10 mouse cellular contexts compared by ENCODE assay signal in genomic region chr4:137866206-137866863, GRCm38 (mm10). TPM values are rescaled to one million over a fixed set of nuclear protein-coding genes. Genes with fewer than 3 reads are reported as not detected.
DNase-seq lines count a peak whose midpoint lies in the region; ATAC-seq lines count a peak whose summit lies in the region.
"Had no signal": no experiment of that assay in that cellular context is flagged by ENCODE, and none has a peak within 500 bp of the region (broad histone marks: within the 10 kb centered on the region; RNA-seq: fewer than 3 reads in every experiment).

No protein-coding gene starts in this region.

- WGBS in heart, embryonic 15.5 days, result 47% methylated on average over 19 of the region's 19 CpGs
- WGBS in forebrain, embryonic 15.5 days, result 44% methylated on average over 19 of the region's 19 CpGs
- 27% methylated on average over 19 of the region's 19 CpGs for WGBS in liver, embryonic 11.5 days
- 49% methylated on average over 19 of the region's 19 CpGs for WGBS in neural tube, embryonic 14.5 days

- H3K27ac ChIP-seq in heart, embryonic 15.5 days, result no peak overlapping the region
- no peak overlapping the region for H3K27ac ChIP-seq in forebrain, embryonic 15.5 days (replicated peaks)
- H3K27ac ChIP-seq in liver, embryonic 11.5 days (ENCODE audit: low read depth, low read length), result no peak overlapping the region
- H3K27ac ChIP-seq in neural tube, embryonic 14.5 days (ENCODE audit: low read depth, low read length), result peak overlapping the region; percentile 17; the same call in 1 of the 2 replicates

- H3K9ac ChIP-seq in heart, embryonic 15.5 days, result no peak overlapping the region
- H3K9ac ChIP-seq in forebrain, embryonic 15.5 days (replicated peaks), result no peak overlapping the region
- no peak overlapping the region for H3K9ac ChIP-seq in liver, embryonic 11.5 days (ENCODE audit: low read depth, low read length)
- H3K9ac ChIP-seq in neural tube, embryonic 14.5 days (replicated peaks; ENCODE audit: low read depth, low read length), result no peak overlapping the region

- H3K4me1 ChIP-seq in heart, embryonic 15.5 days (replicated peaks), result peaks cover 64% of the 10 kb centered on the region
- H3K4me1 ChIP-seq in forebrain, embryonic 15.5 days, result peaks cover 62% of the 10 kb centered on the region
- peaks cover 64% of the 10 kb centered on the region for H3K4me1 ChIP-seq in liver, embryonic 11.5 days (replicated peaks; ENCODE audit: control insufficient read depth, insufficient read depth, low read length)
- peaks cover 47% of the 10 kb centered on the region for H3K4me1 ChIP-seq in neural tube, embryonic 14.5 days (ENCODE audit: control insufficient read depth, insufficient read depth, low read length)

- H3K4me3 ChIP-seq in heart, embryonic 15.5 days, result no peak overlapping the region
- H3K4me3 ChIP-seq in forebrain, embryonic 15.5 days, result no peak overlapping the region
- no peak overlapping the region for H3K4me3 ChIP-seq in liver, embryonic 11.5 days (ENCODE audit: low read depth, low read length)
- H3K4me3 ChIP-seq in neural tube, embryonic 14.5 days (ENCODE audit: low read depth, low read length), result no peak overlapping the region
- H3K4me3 ChIP-seq: heart, adult 2 months; myocyte had no signal

- DNase-seq in heart, postnatal 14 days, result no peak
- peak; percentile 52 for DNase-seq in MN1 (ENCODE audit: low spot score)
- DNase-seq in liver, embryonic 11.5 days (ENCODE audit: low spot score), result no peak
- DNase-seq in frontal cortex, postnatal 10 days (ENCODE audit: low spot score in 2 of 2), result no peak
- DNase-seq in adrenal gland, postnatal 25 days, result no peak

- no peaks in the 10 kb centered on the region for H3K9me3 ChIP-seq in heart, embryonic 15.5 days (replicated peaks)
- no peaks in the 10 kb centered on the region for H3K9me3 ChIP-seq in forebrain, embryonic 15.5 days
- no peaks in the 10 kb centered on the region for H3K9me3 ChIP-seq in liver, embryonic 11.5 days (ENCODE audit: control insufficient read depth, low read length)
- H3K9me3 ChIP-seq in neural tube, embryonic 14.5 days (ENCODE audit: control insufficient read depth, low read length), result no peaks in the 10 kb centered on the region

- H3K4me2 ChIP-seq in heart, embryonic 15.5 days, result 0 out of 2 replicates have a peak overlapping the region, but pooled peaks have one; percentile 2
- 0 out of 2 replicates have a peak overlapping the region, but pooled peaks have one; percentile 12 for H3K4me2 ChIP-seq in forebrain, embryonic 15.5 days (replicated peaks)
- peak overlapping the region; percentile 1 for H3K4me2 ChIP-seq in liver, embryonic 11.5 days
- H3K4me2 ChIP-seq in neural tube, embryonic 14.5 days (ENCODE audit: low read depth, low read length), result no peak overlapping the region

- no peaks in the 10 kb centered on the region for H3K36me3 ChIP-seq in heart, embryonic 15.5 days
- no peaks in the 10 kb centered on the region for H3K36me3 ChIP-seq in forebrain, embryonic 15.5 days
- H3K36me3 ChIP-seq in liver, embryonic 11.5 days (ENCODE audit: control insufficient read depth, insufficient read depth, low read length), result no peaks in the 10 kb centered on the region
- H3K36me3 ChIP-seq in neural tube, embryonic 14.5 days (ENCODE audit: control insufficient read depth, insufficient read depth, low read length), result no peaks in the 10 kb centered on the region

- no peak for ATAC-seq in heart, embryonic 15.5 days (replicated peaks; ENCODE audit: insufficient number of reproducible peaks, insufficient read depth, low FRiP score, low read depth)
- ATAC-seq in forebrain, embryonic 15.5 days (replicated peaks), result no peak
- no peak for ATAC-seq in liver, embryonic 11.5 days (replicated peaks; ENCODE audit: low FRiP score)
- ATAC-seq in neural tube, embryonic 14.5 days (ENCODE audit: low read depth), result no peak

- intact Hi-C loops in heart, postnatal 14 days (cut with DNase I), result no loop called here

- H3K27me3 ChIP-seq in heart, embryonic 15.5 days, result 0 out of 2 replicates have a peak, but pooled peaks cover 8% of the 10 kb centered on the region
- H3K27me3 ChIP-seq in forebrain, embryonic 15.5 days, result no peaks in the 10 kb centered on the region
- H3K27me3 ChIP-seq in liver, embryonic 11.5 days (replicated peaks; ENCODE audit: control insufficient read depth, insufficient read depth, low read length), result peaks cover 34% of the 10 kb centered on the region
- no peaks in the 10 kb centered on the region for H3K27me3 ChIP-seq in neural tube, embryonic 14.5 days (ENCODE audit: control insufficient read depth, insufficient read depth, low read length)

RNA-seq across cellular contexts. Expression of gene Ece1, which starts 4.3 kb away (rescaled TPM):
- polyA plus RNA-seq in heart, embryonic 15.5 days (2015; fragmentation: Nextera tagmentation; extraction: Ambion mirVana), result 51.3 and 77.2 TPM in 2 replicates
- total RNA-seq in heart, postnatal 14 days (2021), result 100 to 1,000 TPM in 1 of 2 experiments, 10 to 100 TPM in 1; 94.5 to 117 TPM
- 10.1 and 11.2 TPM in 2 replicates for polyA plus RNA-seq in forebrain, embryonic 15.5 days (2015; fragmentation: Nextera tagmentation; extraction: Ambion mirVana)
- polyA plus RNA-seq in liver, embryonic 11.5 days (2014; fragmentation: Nextera tagmentation; extraction: Ambion mirVana), result 51.9 and 61.4 TPM in 2 replicates
- polyA plus RNA-seq in neural tube, embryonic 14.5 days (2014; fragmentation: Nextera tagmentation; extraction: Ambion mirVana), result 24.9 and 31.3 TPM in 2 replicates
- 264 and 285 TPM in 2 replicates for total RNA-seq in adrenal gland, postnatal 25 days (2021)
